Mouse (Mus musculus) fibroblast of lung, adult 2 months (primary cell): ENCODE measurements around the gene Mau2.
"Not testable (repeated sequence)": the region's sequence is repeated elsewhere in the genome, so short reads cannot be mapped to it uniquely, and the experiment has no call there.

Experiments used
- DNase-seq: peaks from one replicate; pipeline ENCODE4 v3.0.0-alpha.2; 2011; ENCODE audit warnings: low read depth

Mau2 gene

DNA sequence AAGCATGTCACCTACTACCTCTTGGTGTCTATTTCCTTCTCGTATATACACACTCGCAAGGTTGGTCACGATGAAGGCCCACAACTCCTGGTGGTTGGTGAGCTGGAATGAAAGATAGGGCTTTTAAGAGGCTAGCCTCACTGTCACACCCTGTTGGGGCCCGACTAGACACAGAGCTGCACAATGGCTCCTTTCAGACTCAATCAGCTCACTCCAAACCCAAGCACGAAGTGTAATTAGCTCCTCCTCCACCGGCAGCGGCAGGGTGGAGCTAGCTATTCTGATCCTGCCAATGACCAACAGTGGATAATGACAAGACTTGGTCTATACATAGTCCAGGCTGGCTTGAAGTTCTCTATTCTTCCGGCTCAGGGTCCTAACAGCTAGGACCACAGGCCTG, 18.9 kb downstream of the Mau2 start:
- no peak for DNase-seq

DNA sequence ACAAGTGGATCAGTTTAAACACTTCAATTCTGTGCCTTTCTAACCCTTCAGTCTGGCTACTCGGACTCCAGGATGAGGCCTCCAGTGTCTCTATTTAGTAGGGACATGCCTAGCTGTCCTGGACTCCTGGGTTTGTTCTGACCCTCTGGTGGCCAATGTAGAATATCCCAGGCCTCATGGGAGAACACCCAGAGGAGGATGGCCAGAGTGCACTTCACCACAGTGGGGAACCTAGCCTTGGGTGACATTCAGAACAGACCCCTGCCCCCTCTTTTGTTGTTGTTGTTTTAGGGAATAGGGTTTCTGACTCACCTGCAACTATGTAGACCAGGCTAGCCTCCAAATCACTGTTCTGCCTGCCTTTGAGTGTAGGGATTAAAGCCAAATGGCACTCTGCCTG, 27.5 kb downstream of the Mau2 start:
- no peak for DNase-seq

- no peak for DNase-seq
Measured at GRCm38 (mm10) chr8:70012763-70013162, 29.8 kb downstream of the Mau2 start.

DNA sequence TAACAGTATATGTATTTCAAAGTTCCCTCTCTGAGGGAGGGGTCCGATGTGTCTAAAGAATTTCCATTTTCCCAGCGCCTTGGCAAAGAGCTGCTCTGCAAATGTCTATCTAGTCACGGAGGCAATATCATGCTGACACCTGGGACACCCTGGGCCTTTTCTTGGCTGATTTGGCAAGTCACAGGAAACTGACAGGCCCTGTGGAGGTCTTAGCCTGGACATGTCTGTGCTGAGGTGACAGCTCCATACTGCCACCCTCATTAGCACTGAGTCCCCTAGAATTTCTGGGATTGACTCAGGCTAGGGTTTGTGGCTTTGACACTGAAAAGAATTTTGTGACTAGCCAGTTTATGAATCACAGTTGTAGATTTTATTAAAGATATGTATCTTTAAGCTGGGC, 30.2 kb downstream of the Mau2 start:
- no peak for DNase-seq

DNA sequence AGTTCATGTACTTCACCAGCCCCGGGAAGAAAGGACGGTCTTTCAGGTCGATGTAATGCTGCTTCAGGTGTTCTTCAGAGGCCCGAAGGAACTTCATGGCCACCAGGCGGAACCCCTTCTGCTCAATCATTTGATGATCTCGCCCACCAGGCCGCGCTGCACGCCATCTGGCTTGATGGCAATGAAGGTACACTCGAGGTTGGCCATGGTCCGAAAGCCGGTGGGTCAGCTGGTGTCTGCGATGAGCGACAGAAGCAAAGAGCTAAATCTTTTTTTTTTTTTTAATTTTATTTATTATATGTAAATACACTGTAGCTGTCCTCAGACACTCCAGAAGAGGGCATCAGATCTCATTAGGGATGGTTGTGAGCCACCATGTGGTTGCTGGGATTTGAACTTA, 31.7 kb downstream of the Mau2 start:
- not testable (repeated sequence) for DNase-seq

DNA sequence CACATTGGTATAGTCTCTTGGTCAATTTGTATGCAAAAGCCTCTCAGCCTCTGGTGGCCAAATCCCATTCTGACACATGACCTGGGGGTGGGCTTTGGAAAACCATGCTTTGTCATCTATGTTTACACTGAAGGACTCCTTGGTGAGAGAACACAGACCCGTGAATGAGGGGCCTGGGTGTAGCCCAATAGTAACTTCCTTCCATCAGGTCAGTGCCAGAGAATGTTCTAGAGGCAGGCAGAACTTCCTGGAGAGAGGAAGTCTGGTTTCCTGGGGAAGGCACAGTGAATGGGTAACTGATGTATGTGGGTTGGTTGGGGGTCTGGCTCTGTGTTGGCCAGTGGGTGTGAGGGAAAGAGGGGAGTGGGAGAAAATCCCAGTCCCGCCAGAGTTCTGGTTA, 37.4 kb downstream of the Mau2 start:
- no peak for DNase-seq

GRCm38 (mm10) chr8:70004345-70004744, 38.2 kb downstream of the Mau2 start:
- no peak for DNase-seq

GRCm38 (mm10) chr8:70003204-70003657, 39.3 kb downstream of the Mau2 start:
- DNase-seq, result no peak

DNA sequence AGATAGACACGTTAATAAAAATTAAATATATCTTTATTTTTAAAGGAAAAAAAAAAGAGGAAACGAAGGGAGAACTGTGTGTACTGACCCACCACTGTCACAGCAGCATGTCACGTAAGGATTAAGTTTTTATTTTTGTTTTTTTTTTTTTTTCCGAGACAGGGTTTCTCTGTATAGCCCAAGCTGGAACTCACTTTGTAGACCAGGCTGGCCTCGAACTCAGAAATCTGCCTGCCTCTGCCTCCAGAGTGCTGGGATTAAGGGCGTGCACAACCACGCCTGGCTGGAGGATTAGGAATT, 40.7 kb downstream of the Mau2 start:
- DNase-seq, result not testable (repeated sequence)

DNA sequence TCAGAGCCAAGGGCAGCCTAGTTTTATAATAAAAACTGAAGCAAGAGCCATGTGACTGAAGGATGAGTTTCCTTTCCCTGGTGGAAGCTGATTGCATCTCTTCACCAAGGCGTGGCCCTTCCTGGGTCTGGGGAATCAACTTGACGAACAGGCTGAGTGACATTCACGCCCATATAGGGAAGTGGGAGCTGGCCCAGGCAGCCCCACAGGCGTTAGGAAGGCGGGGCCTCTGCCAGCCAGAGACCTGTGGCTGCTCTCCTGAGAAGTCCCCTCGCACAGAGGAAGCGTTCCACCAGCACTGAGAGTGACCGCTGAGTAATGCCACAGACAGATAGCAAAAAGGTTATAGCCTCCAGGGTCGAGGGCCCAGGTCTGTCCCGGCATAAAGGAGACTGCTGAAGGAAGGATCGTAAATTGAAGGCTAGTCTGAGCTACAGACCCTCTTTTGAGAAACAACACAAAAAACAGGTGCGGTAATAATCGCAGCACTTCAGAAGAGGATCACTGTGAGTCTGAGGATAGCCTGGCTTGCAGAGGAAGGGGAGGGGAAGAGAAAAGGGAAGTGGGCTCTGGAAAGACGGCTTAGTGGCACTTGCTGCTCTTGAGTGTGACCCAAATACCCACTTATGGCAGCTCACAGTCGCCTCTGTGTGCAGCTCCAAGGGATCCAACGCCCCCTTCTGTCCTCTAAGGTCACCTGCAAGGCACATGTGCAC, 41.2 kb downstream of the Mau2 start:
- no peak for DNase-seq

GRCm38 (mm10) chr8:70000226-70000625, 42.3 kb downstream of the Mau2 start:
- no peak for DNase-seq

DNA sequence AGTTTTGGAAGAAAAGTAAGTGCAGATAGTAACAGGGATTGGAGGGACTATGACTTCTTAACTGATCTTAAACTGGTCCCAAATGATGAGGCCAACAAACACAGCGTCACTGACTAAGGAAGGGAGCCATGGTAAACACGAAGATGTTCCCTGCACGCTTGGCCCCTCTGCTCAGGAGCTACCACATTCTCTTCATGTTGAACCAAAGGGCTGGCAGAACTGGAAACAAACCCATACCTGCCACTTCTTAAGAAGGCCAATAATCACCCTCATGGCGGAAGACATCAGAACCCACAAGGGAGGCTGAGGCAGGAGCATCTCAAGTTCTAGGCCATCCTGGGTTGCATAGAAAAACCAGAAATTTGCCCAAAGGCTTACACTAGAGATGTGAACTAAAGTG, 43.3 kb downstream of the Mau2 start:
- DNase-seq, result no peak

DNA sequence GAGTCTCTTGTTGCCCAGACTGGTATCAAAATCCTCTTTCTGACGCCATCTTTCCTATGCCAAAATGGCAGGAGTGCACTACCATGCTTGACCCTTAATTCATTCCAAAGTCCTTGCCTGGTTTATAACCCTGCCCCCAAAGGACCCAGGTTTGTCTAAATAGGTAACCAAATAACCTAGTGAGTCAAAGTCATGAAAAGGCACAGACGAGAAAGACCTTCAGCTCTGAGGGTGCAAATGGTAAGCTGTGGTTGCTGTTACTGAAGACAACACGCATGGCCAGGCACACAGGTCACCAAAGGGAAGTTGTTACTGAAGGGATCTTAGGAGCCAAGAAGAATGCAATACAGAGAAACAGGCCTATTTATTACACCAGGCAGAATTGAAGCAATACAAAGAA, 43.8 kb downstream of the Mau2 start:
- DNase-seq, result no peak

GRCm38 (mm10) chr8:69996589-69997285, 45.8 kb downstream of the Mau2 start:
- DNase-seq, result no peak

- DNase-seq, result peak; percentile 100
Measured at GRCm38 (mm10) chr8:69995776-69996588, 46.6 kb downstream of the Mau2 start, which contains the start of gene Gatad2a. Gene Gatad2a (minus strand): TSS chr8:69996384.

DNA sequence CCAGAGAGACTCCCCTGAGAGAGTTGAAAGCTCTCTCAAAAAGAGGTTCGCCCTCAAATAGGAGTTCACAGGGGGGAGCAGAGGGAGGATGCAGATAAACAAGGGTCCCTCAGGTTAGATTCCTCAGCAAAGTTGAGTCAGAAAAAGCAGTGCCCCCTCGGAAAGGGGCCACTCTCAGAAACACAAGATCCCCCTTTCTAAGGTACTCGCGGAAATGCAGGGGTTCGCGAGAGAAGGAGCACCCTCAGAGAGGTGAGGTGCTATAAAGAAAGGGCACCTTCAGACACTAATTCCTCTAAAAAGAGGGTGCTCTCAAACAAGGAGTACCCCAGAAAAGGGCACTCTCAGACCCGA, 47.1 kb downstream of the Mau2 start:
- no peak for DNase-seq

- DNase-seq, result not testable (repeated sequence)
Measured at GRCm38 (mm10) chr8:69988936-69989335, 53.6 kb downstream of the Mau2 start.

GRCm38 (mm10) chr8:69987744-69988143, 54.8 kb downstream of the Mau2 start:
- no peak for DNase-seq

- no peak for DNase-seq
Measured at GRCm38 (mm10) chr8:69984876-69985553, 57.5 kb downstream of the Mau2 start.

DNA sequence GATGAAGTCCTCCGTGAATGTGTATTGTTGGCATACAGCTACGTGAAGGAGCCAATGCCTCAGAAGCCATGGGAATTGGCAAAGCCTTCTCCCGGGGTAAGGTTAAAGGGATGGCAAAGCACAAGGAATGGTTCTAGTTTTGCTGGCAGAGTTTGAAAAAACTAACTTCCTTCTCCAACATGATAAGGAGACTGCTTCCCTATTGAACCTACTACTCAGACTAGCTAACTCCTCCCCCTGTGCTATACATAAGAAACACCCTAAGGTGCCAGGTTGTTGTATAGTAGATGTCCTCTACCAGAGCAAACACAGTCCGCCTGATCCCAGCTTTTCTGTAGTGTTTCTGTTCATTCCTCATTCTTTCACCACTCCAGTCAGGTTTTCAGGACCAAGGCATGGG, 64.1 kb downstream of the Mau2 start:
- no peak for DNase-seq

GRCm38 (mm10) chr8:69974806-69975205, 67.7 kb downstream of the Mau2 start:
- DNase-seq, result no peak

- DNase-seq, result peak; percentile 81
Measured at GRCm38 (mm10) chr8:69974194-69974614, 68.3 kb downstream of the Mau2 start.
